Mouse (Mus musculus): ENCODE measurements at regions not wholly inside any gene's neighbourhood (a gene's known extent, or its start where the extent isn't known, plus 50 kb on each side); places are given as distances from the start of the nearest gene placed in this dataset.

- no peak for DNase-seq (ENCODE audit: extremely low spot score in 1 of 2, low spot score in 1 of 2)
Observed at GRCm38 (mm10) chr2:101172806-101173205, 451.7 kb upstream of the Rag2 start.

GRCm38 (mm10) chr2:101175124-101175523, 449.4 kb upstream of the Rag2 start:
- DNase-seq (ENCODE audit: extremely low spot score in 1 of 2, low spot score in 1 of 2): no peak

GRCm38 (mm10) chr2:101206637-101207036, 417.9 kb upstream of the Rag2 start:
- DNase-seq (ENCODE audit: extremely low spot score in 1 of 2, low spot score in 1 of 2): no peak

GRCm38 (mm10) chr2:101209136-101209535, 415.4 kb upstream of the Rag2 start:
- no peak for DNase-seq (ENCODE audit: extremely low spot score in 1 of 2, low spot score in 1 of 2)

GRCm38 (mm10) chr2:101220759-101221158, 403.8 kb upstream of the Rag2 start:
- no peak for DNase-seq (ENCODE audit: extremely low spot score in 1 of 2, low spot score in 1 of 2)

GRCm38 (mm10) chr2:101242983-101243382, 381.5 kb upstream of the Rag2 start:
- DNase-seq (ENCODE audit: extremely low spot score in 1 of 2, low spot score in 1 of 2): no peak

- no peak for DNase-seq (ENCODE audit: extremely low spot score in 1 of 2, low spot score in 1 of 2)
Observed at GRCm38 (mm10) chr2:101247133-101247532, 377.4 kb upstream of the Rag2 start.

GRCm38 (mm10) chr2:101252228-101252627, 372.3 kb upstream of the Rag2 start:
- DNase-seq (ENCODE audit: extremely low spot score in 1 of 2, low spot score in 1 of 2): no peak

GRCm38 (mm10) chr2:101256464-101256863, 368.1 kb upstream of the Rag2 start:
- DNase-seq (ENCODE audit: extremely low spot score in 1 of 2, low spot score in 1 of 2): no peak

GRCm38 (mm10) chr2:101263934-101264333, 360.6 kb upstream of the Rag2 start:
- no peak for DNase-seq (ENCODE audit: extremely low spot score in 1 of 2, low spot score in 1 of 2)

GRCm38 (mm10) chr2:101266685-101267374, 357.7 kb upstream of the Rag2 start:
- no peak for DNase-seq (ENCODE audit: extremely low spot score in 1 of 2, low spot score in 1 of 2)

GRCm38 (mm10) chr2:101274045-101274664, 350.4 kb upstream of the Rag2 start:
- no peak for DNase-seq (ENCODE audit: extremely low spot score in 1 of 2, low spot score in 1 of 2)

GRCm38 (mm10) chr2:101284886-101285285, 339.6 kb upstream of the Rag2 start:
- DNase-seq (ENCODE audit: extremely low spot score in 1 of 2, low spot score in 1 of 2): no peak

- DNase-seq (ENCODE audit: extremely low spot score in 1 of 2, low spot score in 1 of 2): no peak
Observed at GRCm38 (mm10) chr2:101288119-101288518, 336.4 kb upstream of the Rag2 start.

GRCm38 (mm10) chr2:101289168-101289567, 335.4 kb upstream of the Rag2 start:
- DNase-seq (ENCODE audit: extremely low spot score in 1 of 2, low spot score in 1 of 2): no peak

- DNase-seq (ENCODE audit: extremely low spot score in 1 of 2, low spot score in 1 of 2): no peak
Observed at GRCm38 (mm10) chr2:101290738-101291137, 333.8 kb upstream of the Rag2 start.

GRCm38 (mm10) chr2:101295678-101296368, 328.7 kb upstream of the Rag2 start:
- DNase-seq (ENCODE audit: extremely low spot score in 1 of 2, low spot score in 1 of 2): no peak

GRCm38 (mm10) chr2:101296369-101296682, 328.2 kb upstream of the Rag2 start:
- no peak for DNase-seq (ENCODE audit: extremely low spot score in 1 of 2, low spot score in 1 of 2)

GRCm38 (mm10) chr2:101296778-101297177, 327.7 kb upstream of the Rag2 start:
- no peak for DNase-seq (ENCODE audit: extremely low spot score in 1 of 2, low spot score in 1 of 2)

- no peak for DNase-seq (ENCODE audit: extremely low spot score in 1 of 2, low spot score in 1 of 2)
Observed at GRCm38 (mm10) chr2:101299126-101299525, 325.4 kb upstream of the Rag2 start.

- DNase-seq (ENCODE audit: extremely low spot score in 1 of 2, low spot score in 1 of 2): no peak
Observed at GRCm38 (mm10) chr2:101300106-101300505, 324.4 kb upstream of the Rag2 start.
